Mouse (Mus musculus) MEL (cell line): Measurements from ENCODE around the gene Zdhhc24. TPM values are rescaled to one million over a fixed set of nuclear protein-coding genes. Genes with fewer than 3 reads are reported as not detected.

Source experiments
- DNase-seq: peaks from one replicate; pipeline ENCODE4 v3.0.0; 2011; ENCODE audit warnings: low read depth, low spot score
- H3K27ac ChIP-seq: 2 replicates; pipeline ENCODE4 v1.5.1; 2012; ENCODE audit warnings: low read depth, mild to moderate bottlenecking, control low read depth, low read length, moderate library complexity; ENCODE audit not compliant: control insufficient read depth
- H3K27me3 ChIP-seq, 2 experiments: fragments of 150-350 bp in 1 of 2; sonication (generic) in 1 of 2; 2 replicates each; pipeline ENCODE4 v1.6.1; 2012; ENCODE audit warnings: low read length in 2 of 2, mild to moderate bottlenecking in 2 of 2, improper control_type of control experiment in 1 of 2, moderate library complexity in 1 of 2; ENCODE audit not compliant: insufficient read depth in 2 of 2, control insufficient read depth in 1 of 2
- H3K36me3 ChIP-seq, 2 experiments: 2 replicates each; pipeline ENCODE4 v1.6.1; 2012 to 2014; ENCODE audit warnings: low read length in 2 of 2, improper control_type of control experiment in 1 of 2, inconsistent platforms in 1 of 2, mild to moderate bottlenecking in 1 of 2; ENCODE audit not compliant: insufficient read depth in 2 of 2, control insufficient read depth in 1 of 2
- H3K4me1 ChIP-seq, 2 experiments: fragments of 150-350 bp in 1 of 2; sonication (generic) in 1 of 2; 2 replicates each; pipeline ENCODE4 v1.6.1; 2012; ENCODE audit warnings: low read length in 2 of 2, improper control_type of control experiment in 1 of 2, mild to moderate bottlenecking in 1 of 2; ENCODE audit not compliant: insufficient read depth in 2 of 2, control insufficient read depth in 1 of 2
- H3K4me3 ChIP-seq, 2 experiments: fragments of 150-350 bp in 1 of 2; sonication (generic) in 1 of 2; 2 replicates each; pipeline ENCODE4 v1.5.1; 2012; ENCODE audit warnings: low read depth in 2 of 2, low read length in 2 of 2, mild to moderate bottlenecking in 2 of 2, moderate library complexity in 2 of 2, control low read depth in 1 of 2, improper control_type of control experiment in 1 of 2; ENCODE audit not compliant: control insufficient read depth in 1 of 2, insufficient read depth in 1 of 2
- H3K79me2 ChIP-seq: 2 replicates; pipeline ENCODE4 v1.6.1; 2012; ENCODE audit warnings: mild to moderate bottlenecking, low read length, moderate library complexity; ENCODE audit not compliant: control insufficient read depth, poor library complexity, insufficient read depth
- H3K9ac ChIP-seq: 2 replicates; pipeline ENCODE4 v1.6.1; 2012; ENCODE audit warnings: low read depth, mild to moderate bottlenecking, control low read depth, low read length, moderate library complexity; ENCODE audit not compliant: control insufficient read depth, poor library complexity, severe bottlenecking
- H3K9me3 ChIP-seq: fragments of 150-350 bp; sonication (generic); replicated peaks from 2 replicates; pipeline ENCODE4 v1.6.1; 2012; ENCODE audit warnings: mild to moderate bottlenecking, low read length, improper control_type of control experiment, moderate library complexity; ENCODE audit not compliant: insufficient read depth
- CHD1 ChIP-seq: IDR thresholded peaks from 2 replicates; pipeline ENCODE4 v1.6.1; 2012; ENCODE audit warnings: low read depth, mild to moderate bottlenecking, inconsistent platforms, low read length, improper control_type of control experiment
- EP300 ChIP-seq, 2 experiments: IDR thresholded peaks; 2 replicates each; pipeline ENCODE4 v1.6.1; 2011; ENCODE audit warnings: improper control_type of control experiment in 2 of 2, low read length in 2 of 2, low read depth in 1 of 2, mild to moderate bottlenecking in 1 of 2
- JUND ChIP-seq: IDR thresholded peaks from 2 replicates; pipeline ENCODE4 v1.6.1; 2011; ENCODE audit warnings: low read depth, mild to moderate bottlenecking, improper control_type of control experiment, low read length
- MEF2A ChIP-seq: IDR thresholded peaks from 2 replicates; pipeline ENCODE4 v1.6.1; 2014; ENCODE audit warnings: low read depth, mild to moderate bottlenecking, inconsistent platforms, low read length, improper control_type of control experiment; ENCODE audit not compliant: poor library complexity, insufficient replicate concordance, severe bottlenecking; ENCODE audit errors: extremely low read depth
- MYC ChIP-seq: IDR thresholded peaks from 2 replicates; pipeline ENCODE4 v1.6.1; 2011; ENCODE audit warnings: low read depth, mild to moderate bottlenecking, low read length, improper control_type of control experiment, moderate library complexity
- NRF1 ChIP-seq: IDR thresholded peaks from 2 replicates; pipeline ENCODE4 v1.6.1; 2014; ENCODE audit warnings: low read depth, mild to moderate bottlenecking, inconsistent platforms, low read length, improper control_type of control experiment, moderate library complexity; ENCODE audit not compliant: poor library complexity, insufficient read depth, severe bottlenecking
- POLR2A ChIP-seq, 2 experiments: IDR thresholded peaks; 2 replicates each; pipeline ENCODE4 v1.6.1; 2011 to 2012; ENCODE audit warnings: low read length in 2 of 2, mild to moderate bottlenecking in 2 of 2, control low read depth in 1 of 2, improper control_type of control experiment in 1 of 2, low read depth in 1 of 2, moderate library complexity in 1 of 2; ENCODE audit not compliant: control insufficient read depth in 1 of 2, insufficient read depth in 1 of 2, poor library complexity in 1 of 2
- POLR2AphosphoS5 ChIP-seq: IDR thresholded peaks from 2 replicates; pipeline ENCODE4 v1.6.1; 2012; ENCODE audit warnings: low read depth, borderline replicate concordance, mild to moderate bottlenecking, inconsistent platforms, low read length, moderate library complexity, mixed read lengths
- TCF12 ChIP-seq: IDR thresholded peaks from 2 replicates; pipeline ENCODE4 v1.6.1; 2014; ENCODE audit warnings: low read depth, mild to moderate bottlenecking, inconsistent platforms, low read length, improper control_type of control experiment, moderate library complexity
- USF2 ChIP-seq, 2 experiments: IDR thresholded peaks; 2 replicates each; pipeline ENCODE4 v1.6.1; 2011 to 2012; ENCODE audit warnings: improper control_type of control experiment in 2 of 2, low read length in 2 of 2, borderline replicate concordance in 1 of 2, inconsistent platforms in 1 of 2, low read depth in 1 of 2, mild to moderate bottlenecking in 1 of 2; ENCODE audit not compliant: insufficient read depth in 1 of 2
- ZKSCAN1 ChIP-seq: IDR thresholded peaks from 2 replicates; pipeline ENCODE4 v1.6.1; 2012; ENCODE audit warnings: low read depth, mild to moderate bottlenecking, inconsistent platforms, low read length, improper control_type of control experiment, moderate library complexity
- ZMIZ1 ChIP-seq: IDR thresholded peaks from 2 replicates; pipeline ENCODE4 v1.6.1; 2012; ENCODE audit warnings: low read depth, mild to moderate bottlenecking, inconsistent platforms, low read length, improper control_type of control experiment, moderate library complexity
- ZNF384 ChIP-seq: IDR thresholded peaks from 2 replicates; pipeline ENCODE4 v1.6.1; 2012; ENCODE audit warnings: low read depth, mild to moderate bottlenecking, inconsistent platforms, low read length, improper control_type of control experiment
- polyA plus RNA-seq, 2 experiments: library from polyadenylated mRNA; stranded (reverse) in 1 of 2; unstranded in 1 of 2; fragments of >175 nt in 1 of 2; fragments of >200 nt in 1 of 2; gene quantifications; 2 replicates each; pipeline versions ENCODE4 v1.2.1 to v1.2.4; 2012; ENCODE audit warnings: low replicate concordance in 2 of 2, low read depth in 1 of 2; ENCODE audit not compliant: insufficient read length in 2 of 2, insufficient read depth in 1 of 2, missing spikeins in 1 of 2
- total RNA-seq: library from RNA; depleted of rRNA; stranded (reverse); fragments of 300-350 nt; gene quantifications from 2 replicates; pipeline ENCODE4 v1.2.3, GENCODE M21; 2012; rRNA removed

Zdhhc24 gene
- total and polyA plus RNA-seq, 3 experiments: 15.8 to 21.1 TPM; not detected in 1

DNA sequence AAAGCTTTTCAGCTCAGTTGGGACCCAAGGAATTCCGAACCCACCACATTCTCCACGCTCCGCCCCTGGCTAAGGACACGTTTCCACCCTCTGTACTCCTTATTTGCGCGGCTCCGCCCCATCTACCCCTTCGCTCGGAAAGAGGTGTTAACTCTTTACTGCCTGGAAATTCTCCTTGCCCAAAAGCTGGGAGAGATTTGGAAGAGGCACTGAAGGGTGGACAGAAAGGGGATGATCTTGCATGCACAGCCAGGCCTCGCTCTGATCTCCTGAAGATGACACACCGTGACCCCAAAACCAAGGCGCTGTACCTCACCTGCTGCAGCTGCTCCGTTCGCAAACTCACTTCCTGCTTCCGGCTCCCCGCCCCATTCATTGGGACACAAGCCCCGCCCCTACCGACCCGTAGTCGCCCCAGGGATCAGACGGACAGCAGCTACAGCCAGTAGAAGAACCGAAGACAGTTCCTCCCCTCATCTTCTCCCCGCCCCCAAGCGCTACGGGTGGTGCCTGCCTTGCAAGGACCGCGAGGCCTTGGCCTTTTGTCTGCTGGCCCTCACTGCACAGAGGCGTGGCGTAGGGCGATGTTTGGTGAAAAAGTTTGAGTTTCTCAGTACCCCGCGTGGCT, 49.5 kb downstream of the Zdhhc24 start, which contains the start of gene Dpp3 (continued):
- no peak for TF ChIP-seq MEF2A
- no peak for TF ChIP-seq ZKSCAN1
- no peak for TF ChIP-seq JUND
- TF ChIP-seq USF2 (IDR thresholded peaks at IDR 0.05; ENCODE audit: borderline replicate concordance in 1 of 2, insufficient read depth in 1 of 2, low read depth in 1 of 2, low read length in 2 of 2): no peak
- no peak for TF ChIP-seq POLR2AphosphoS5
- TF ChIP-seq CHD1: no peak
- no peak for TF ChIP-seq NRF1
- TF ChIP-seq ZMIZ1: peak; percentile 71
- TF ChIP-seq TCF12: peak; percentile 33; the same call in 1 of the 2 replicates
- TF ChIP-seq EP300 (IDR thresholded peaks at IDR 0.05; ENCODE audit: low read depth in 1 of 2, low read length in 2 of 2): no peak
- TF ChIP-seq, all 39 proteins: peak for 14

DNA sequence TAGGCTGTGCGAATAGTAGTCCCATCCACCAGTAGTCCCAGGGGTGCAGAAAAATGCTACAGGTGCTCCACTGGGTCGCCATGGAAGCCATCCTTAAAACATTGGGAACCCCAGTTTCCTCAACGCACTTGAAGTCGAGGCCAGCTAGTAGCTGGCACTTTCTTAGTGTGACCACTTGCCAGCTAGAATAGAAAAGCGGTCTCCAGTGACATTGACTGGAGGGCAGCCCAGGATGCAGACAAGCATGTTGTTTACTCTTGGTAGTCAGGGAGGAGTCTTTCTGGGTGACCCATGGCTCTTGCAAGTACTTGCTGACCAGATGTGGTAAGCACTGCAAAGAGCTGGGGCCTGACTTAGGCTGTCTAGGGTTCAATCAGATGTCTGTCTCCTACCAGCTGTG, 50.3 kb downstream of the Zdhhc24 start:
- H3K9me3 ChIP-seq: no peaks in the 10 kb centered on the region
- no peak for DNase-seq
- H3K79me2 ChIP-seq: peaks cover 5% of the 10 kb centered on the region; the same call in 1 of the 2 replicates
- H3K4me1 ChIP-seq: peaks cover 0 to 9% of the 10 kb centered on the region in 2 experiments; a peak in 2 of 4 replicates
- H3K4me3 ChIP-seq: peak overlapping the region; percentile 65 to 69
- peak overlapping the region; percentile 86 for H3K9ac ChIP-seq
- no peak for TF ChIP-seq MYC
- TF ChIP-seq POLR2A (IDR thresholded peaks at IDR 0.05; ENCODE audit: control insufficient read depth in 1 of 2, insufficient read depth in 1 of 2, low read depth in 1 of 2, low read length in 2 of 2, poor library complexity in 1 of 2): no peak
- TF ChIP-seq CHD1: no peak
- no peak for TF ChIP-seq ZNF384
- no peaks in the 10 kb centered on the region for H3K27me3 ChIP-seq
- no peak overlapping the region for H3K27ac ChIP-seq
- H3K36me3 ChIP-seq: peaks cover 0 to 4% of the 10 kb centered on the region in 2 experiments; a peak in 2 of 4 replicates

Other genes starting within 250 kb of the Zdhhc24 start
- gene Gm960, start 180.0 kb upstream of the Zdhhc24 start, total RNA-seq: 0.39 and 2.1 TPM in 2 replicates
- 1 to 10 TPM in 1 of 2 experiments, not detected in 1; 2.3 TPM for gene Gm960, start 180.0 kb upstream of the Zdhhc24 start, polyA plus RNA-seq
- gene Sptbn2, start 167.5 kb upstream of the Zdhhc24 start, total RNA-seq: 0.20 and 0.31 TPM in 2 replicates
- under 1 TPM in 1 of 2 experiments, not detected in 1; 0.79 TPM for gene Sptbn2, start 167.5 kb upstream of the Zdhhc24 start, polyA plus RNA-seq
- 7.0 and 7.4 TPM in 2 replicates for gene Rbm4b, start 122.2 kb upstream of the Zdhhc24 start, total RNA-seq
- 10 to 100 TPM in 1 of 2 experiments, not detected in 1; 11.1 TPM for gene Rbm4b, start 122.2 kb upstream of the Zdhhc24 start, polyA plus RNA-seq
- gene Rbm4, start 84.8 kb upstream of the Zdhhc24 start, total RNA-seq: 51.6 and 57.1 TPM in 2 replicates
- gene Rbm4, start 84.8 kb upstream of the Zdhhc24 start, polyA plus RNA-seq: 10 to 100 TPM in 1 of 2 experiments, not detected in 1; 31.4 TPM
- gene Gm21992, start 67.1 kb upstream of the Zdhhc24 start, total RNA-seq: 10.6 and 10.8 TPM in 2 replicates
- 10 to 100 TPM in 1 of 2 experiments, not detected in 1; 21.9 TPM for gene Gm21992, start 67.1 kb upstream of the Zdhhc24 start, polyA plus RNA-seq
- 44.7 and 49.0 TPM in 2 replicates for gene Rbm14, start 67.0 kb upstream of the Zdhhc24 start, total RNA-seq
- gene Rbm14, start 67.0 kb upstream of the Zdhhc24 start, polyA plus RNA-seq: 10 to 100 TPM in 1 of 2 experiments, not detected in 1; 82.3 TPM
- gene Ccs, start 39.3 kb upstream of the Zdhhc24 start, total RNA-seq: 43.3 and 48.3 TPM in 2 replicates
- 10 to 100 TPM in 1 of 2 experiments, not detected in 1; 56.6 TPM for gene Ccs, start 39.3 kb upstream of the Zdhhc24 start, polyA plus RNA-seq
- 0.04 TPM in 1 of 2 replicates, not detected in the other for gene Ccdc87, start 39.3 kb upstream of the Zdhhc24 start, total RNA-seq
- gene Ccdc87, start 39.3 kb upstream of the Zdhhc24 start, polyA plus RNA-seq: under 1 TPM in 1 of 2 experiments, not detected in 1; 0.06 TPM
- not detected in 2 replicates for gene Ctsf, start 23.5 kb upstream of the Zdhhc24 start, total RNA-seq
- gene Ctsf, start 23.5 kb upstream of the Zdhhc24 start, polyA plus RNA-seq: not detected
- gene Actn3, start 759 bp upstream of the Zdhhc24 start, total RNA-seq: 1.0 and 1.3 TPM in 2 replicates
- under 1 TPM in 1 of 2 experiments, not detected in 1; 0.65 TPM for gene Actn3, start 759 bp upstream of the Zdhhc24 start, polyA plus RNA-seq
- gene Bbs1, start 28.0 kb downstream of the Zdhhc24 start, total RNA-seq: 1.2 and 1.4 TPM in 2 replicates
- 1 to 10 TPM in 1 of 2 experiments, not detected in 1; 1.9 TPM for gene Bbs1, start 28.0 kb downstream of the Zdhhc24 start, polyA plus RNA-seq
- 58.7 and 59.4 TPM in 2 replicates for gene Dpp3, start 49.6 kb downstream of the Zdhhc24 start, total RNA-seq
- 10 to 100 TPM in 1 of 2 experiments, not detected in 1; 82.7 TPM for gene Dpp3, start 49.6 kb downstream of the Zdhhc24 start, polyA plus RNA-seq
- gene Peli3, start 64.5 kb downstream of the Zdhhc24 start, total RNA-seq: 0.08 TPM in 1 of 2 replicates, not detected in the other
- under 1 TPM in 1 of 2 experiments, not detected in 1; 0.33 TPM for gene Peli3, start 64.5 kb downstream of the Zdhhc24 start, polyA plus RNA-seq
- gene Mrpl11, start 83.5 kb downstream of the Zdhhc24 start, total RNA-seq: 98.5 and 108 TPM in 2 replicates
- 100 to 1,000 TPM; 124 to 317 TPM for gene Mrpl11, start 83.5 kb downstream of the Zdhhc24 start, polyA plus RNA-seq
- not detected in 2 replicates for gene Npas4, start 111.6 kb downstream of the Zdhhc24 start, total RNA-seq
- gene Npas4, start 111.6 kb downstream of the Zdhhc24 start, polyA plus RNA-seq: not detected
- gene Slc29a2, start 145.2 kb downstream of the Zdhhc24 start, total RNA-seq: 2.1 and 3.2 TPM in 2 replicates
- 10 to 100 TPM in 1 of 2 experiments, not detected in 1; 10.9 TPM for gene Slc29a2, start 145.2 kb downstream of the Zdhhc24 start, polyA plus RNA-seq
- gene B4gat1, start 160.2 kb downstream of the Zdhhc24 start, total RNA-seq: 6.9 and 7.8 TPM in 2 replicates
- gene B4gat1, start 160.2 kb downstream of the Zdhhc24 start, polyA plus RNA-seq: 1 to 10 TPM in 1 of 2 experiments, not detected in 1; 9.6 TPM
- gene AC124502.3, start 160.2 kb downstream of the Zdhhc24 start, total RNA-seq: 1.1 and 2.1 TPM in 2 replicates
- under 1 TPM in 1 of 2 experiments, not detected in 1; 0.75 TPM for gene AC124502.3, start 160.2 kb downstream of the Zdhhc24 start, polyA plus RNA-seq
- 22.3 and 29.6 TPM in 2 replicates for gene Brms1, start 162.7 kb downstream of the Zdhhc24 start, total RNA-seq
- 10 to 100 TPM in 1 of 2 experiments, not detected in 1; 78.6 TPM for gene Brms1, start 162.7 kb downstream of the Zdhhc24 start, polyA plus RNA-seq
- gene Rin1, start 171.8 kb downstream of the Zdhhc24 start, total RNA-seq: 0.33 and 0.42 TPM in 2 replicates
- gene Rin1, start 171.8 kb downstream of the Zdhhc24 start, polyA plus RNA-seq: 1 to 10 TPM in 1 of 2 experiments, not detected in 1; 1.3 TPM
- 0.23 and 0.27 TPM in 2 replicates for gene Cd248, start 189.4 kb downstream of the Zdhhc24 start, total RNA-seq
- gene Cd248, start 189.4 kb downstream of the Zdhhc24 start, polyA plus RNA-seq: under 1 TPM in 1 of 2 experiments, not detected in 1; 0.86 TPM
- gene Tmem151a, start 206.9 kb downstream of the Zdhhc24 start, total RNA-seq: 0.29 TPM in 1 of 2 replicates, not detected in the other
- under 1 TPM in 1 of 2 experiments, not detected in 1; 0.63 TPM for gene Tmem151a, start 206.9 kb downstream of the Zdhhc24 start, polyA plus RNA-seq
- 57.5 and 64.3 TPM in 2 replicates for gene Yif1a, start 209.9 kb downstream of the Zdhhc24 start, total RNA-seq
- 10 to 100 TPM in 1 of 2 experiments, not detected in 1; 54.0 TPM for gene Yif1a, start 209.9 kb downstream of the Zdhhc24 start, polyA plus RNA-seq
- 0.65 and 1.0 TPM in 2 replicates for gene Cnih2, start 219.9 kb downstream of the Zdhhc24 start, total RNA-seq
- gene Cnih2, start 219.9 kb downstream of the Zdhhc24 start, polyA plus RNA-seq: 1 to 10 TPM in 1 of 2 experiments, not detected in 1; 2.7 TPM
- gene Rab1b, start 228.4 kb downstream of the Zdhhc24 start, total RNA-seq: 86.4 and 94.9 TPM in 2 replicates
- 100 to 1,000 TPM in 1 of 2 experiments, not detected in 1; 162 TPM for gene Rab1b, start 228.4 kb downstream of the Zdhhc24 start, polyA plus RNA-seq
- gene Klc2, start 239.9 kb downstream of the Zdhhc24 start, total RNA-seq: 7.3 TPM in 2 replicates
- 10 to 100 TPM in 1 of 2 experiments, not detected in 1; 30.3 TPM for gene Klc2, start 239.9 kb downstream of the Zdhhc24 start, polyA plus RNA-seq